Mouse (Mus musculus): ENCODE measurements around the gene Pofut2.
"Not testable (repeated sequence)": the region's sequence is repeated elsewhere in the genome, so short reads cannot be mapped to it uniquely, and the experiment has no call there.

The Pofut2 gene

DNA sequence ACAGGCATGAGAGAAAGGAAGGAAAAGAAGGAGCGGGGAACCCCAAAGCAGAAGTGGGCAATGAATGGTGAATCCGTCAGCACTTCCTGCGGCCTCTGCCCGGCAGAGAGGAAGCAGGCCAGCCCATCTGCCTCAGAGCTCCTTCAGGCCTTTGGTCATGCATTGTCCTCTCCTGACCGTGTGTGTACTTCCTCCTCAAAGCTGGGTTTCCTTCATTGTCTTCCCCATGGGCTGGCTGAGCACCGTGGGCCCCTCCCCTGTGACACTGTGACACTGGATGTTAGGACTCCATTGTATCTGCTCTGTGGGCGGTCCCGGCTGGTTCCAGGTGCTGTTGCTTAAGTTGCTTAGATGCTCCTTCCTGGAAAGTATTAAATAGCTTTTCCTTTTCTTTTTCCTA lies 7.3 kb downstream of the Pofut2 start:
- DNase-seq (ENCODE audit: extremely low spot score, low spot score), result no peak

GRCm38 (mm10) chr10:77267027-77267426 lies 8.0 kb downstream of the Pofut2 start:
- no peak for DNase-seq (ENCODE audit: extremely low spot score, low spot score)

DNA sequence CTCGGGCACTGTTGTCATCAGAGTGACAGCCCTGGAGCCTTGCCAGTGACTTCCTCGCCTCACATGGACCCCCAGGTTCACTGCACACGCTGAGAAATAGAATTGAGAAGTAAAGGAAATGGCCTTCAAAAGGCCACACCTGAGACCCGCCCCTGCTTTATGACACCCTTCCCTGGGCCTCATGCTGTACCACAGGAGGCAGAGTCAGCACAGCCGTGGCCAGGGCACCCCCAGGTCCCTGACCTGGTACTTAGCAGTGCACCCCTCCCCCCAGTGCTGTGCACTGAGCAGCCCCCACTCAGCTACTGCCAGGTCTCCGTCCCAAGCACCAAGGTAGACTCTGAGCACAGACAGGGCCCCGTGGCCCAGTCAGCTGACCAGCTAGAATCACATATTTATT lies 10.1 kb downstream of the Pofut2 start:
- no peak for DNase-seq (ENCODE audit: extremely low spot score, low spot score)

GRCm38 (mm10) chr10:77272980-77273730 lies 14.1 kb downstream of the Pofut2 start:
- no peak for DNase-seq (ENCODE audit: extremely low spot score, low spot score)

DNA sequence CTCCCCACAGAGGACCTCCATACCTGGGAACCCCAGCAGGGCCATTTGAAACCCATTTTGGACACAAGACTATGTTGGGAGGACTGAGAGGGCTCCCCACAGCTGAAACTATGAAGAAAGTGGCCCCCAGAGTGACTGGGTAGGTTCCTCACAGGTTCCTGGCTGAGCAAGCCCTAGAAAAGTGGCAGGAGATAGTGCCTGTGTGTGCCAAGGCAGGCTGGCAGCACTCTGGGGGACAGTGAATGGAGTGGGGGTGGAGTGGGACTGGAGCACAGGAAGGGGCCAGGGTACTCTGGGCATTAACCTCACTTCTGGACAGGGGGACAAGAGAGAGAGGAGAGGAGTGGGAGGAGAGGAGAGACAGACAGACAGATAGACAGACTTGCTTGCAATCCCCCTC lies 14.8 kb downstream of the Pofut2 start:
- no peak for DNase-seq (ENCODE audit: extremely low spot score, low spot score)

DNA sequence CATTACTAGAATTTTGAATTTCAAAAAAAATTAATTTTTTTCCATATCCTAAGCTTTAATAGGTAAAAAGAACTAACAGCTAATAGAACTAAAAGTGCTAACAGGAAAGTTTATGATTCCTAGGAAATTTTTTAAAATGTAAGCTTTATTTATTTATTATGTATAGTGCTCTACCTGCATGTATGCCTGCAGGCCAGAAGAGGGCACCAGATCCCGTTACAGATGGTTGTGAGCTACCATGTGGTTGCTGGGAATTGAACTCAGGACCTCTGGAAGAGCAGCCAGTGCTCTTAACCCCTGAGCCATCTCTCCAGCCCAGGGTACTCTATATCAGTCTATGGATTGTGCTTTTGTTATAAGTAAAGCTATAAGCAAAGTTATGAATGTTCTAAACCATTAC lies 23.1 kb downstream of the Pofut2 start:
- DNase-seq (ENCODE audit: extremely low spot score, low spot score), result not testable (repeated sequence)

GRCm38 (mm10) chr10:77282822-77283221 lies 23.8 kb downstream of the Pofut2 start:
- DNase-seq (ENCODE audit: extremely low spot score, low spot score), result peak; percentile 79

DNA sequence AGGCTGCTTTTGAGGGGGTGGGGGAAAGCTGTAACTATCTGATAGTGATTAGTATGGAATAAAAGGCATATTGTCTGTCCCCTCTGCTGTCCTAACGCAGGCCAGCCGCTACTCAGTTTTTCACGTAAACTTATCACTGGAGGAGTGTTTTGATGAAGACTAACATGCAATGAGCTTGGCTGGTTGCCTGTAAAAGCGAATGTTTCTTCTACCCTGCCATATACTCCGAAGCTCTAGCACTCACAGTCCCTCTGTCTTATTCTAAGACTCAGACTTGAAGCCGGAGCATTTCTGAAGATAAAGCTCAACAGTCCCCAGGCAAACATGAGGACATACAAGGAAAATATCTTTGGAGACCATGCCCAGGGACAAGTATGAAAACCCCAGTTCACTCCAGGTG lies 25.8 kb downstream of the Pofut2 start:
- no peak for DNase-seq (ENCODE audit: extremely low spot score, low spot score)

DNA sequence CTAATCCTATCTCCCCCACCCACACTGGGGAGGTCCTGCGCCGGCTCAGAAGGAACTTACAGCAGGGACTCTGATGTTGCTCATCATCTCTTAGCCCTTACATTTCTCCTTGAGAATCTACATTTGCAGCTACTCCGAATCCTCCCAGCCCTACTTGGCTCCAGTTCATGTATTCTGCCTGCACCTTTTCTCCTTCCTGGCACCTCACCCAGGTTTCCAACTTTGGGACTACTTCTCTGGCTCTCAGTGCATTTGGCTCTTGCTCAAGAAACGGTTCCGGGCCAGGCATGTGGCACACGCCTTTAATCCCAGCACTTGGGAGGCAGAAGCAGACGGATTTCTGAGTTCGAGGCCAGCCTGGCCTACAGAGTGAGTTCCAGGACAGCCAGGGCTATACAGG lies 28.6 kb downstream of the Pofut2 start:
- no peak for DNase-seq (ENCODE audit: extremely low spot score, low spot score)

GRCm38 (mm10) chr10:77288639-77289195 lies 29.7 kb downstream of the Pofut2 start:
- no peak for DNase-seq (ENCODE audit: extremely low spot score, low spot score)

GRCm38 (mm10) chr10:77289559-77289958 lies 30.5 kb downstream of the Pofut2 start:
- no peak for DNase-seq (ENCODE audit: extremely low spot score, low spot score)

DNA sequence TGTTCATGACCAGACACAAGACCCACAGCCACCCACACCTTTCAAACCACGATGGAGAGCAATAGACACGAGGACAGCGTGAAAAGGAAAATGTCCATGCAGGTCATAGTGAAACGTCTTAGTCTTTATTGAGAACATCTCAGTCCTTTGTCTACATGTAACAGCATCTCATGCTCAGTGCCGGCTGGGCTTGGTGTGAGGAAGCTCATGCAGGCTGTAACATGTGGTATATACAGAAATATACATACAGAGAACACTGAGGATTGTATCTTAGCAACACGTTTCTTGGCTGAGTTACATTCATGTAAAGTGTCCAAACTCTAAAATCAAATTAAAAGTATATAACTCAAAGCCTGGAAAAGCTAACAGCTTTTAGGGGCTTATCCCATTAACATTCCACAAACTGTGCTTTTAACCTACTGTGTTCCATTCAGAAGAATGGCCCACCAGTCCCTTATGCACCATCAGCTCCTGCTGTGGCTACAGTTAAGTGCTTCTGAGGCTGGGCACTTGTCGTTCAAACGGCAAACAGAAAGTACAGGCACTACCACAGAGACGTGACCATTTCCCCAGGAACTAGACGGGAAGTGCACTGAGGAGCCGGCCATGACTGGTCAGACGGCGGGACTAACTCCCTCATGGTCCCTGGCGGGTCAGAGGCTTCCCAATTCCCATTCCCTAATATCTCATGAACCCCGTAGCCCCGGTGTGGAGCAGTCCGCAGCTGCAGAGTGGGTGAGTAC lies 31.8 kb downstream of the Pofut2 start:
- no peak for DNase-seq (ENCODE audit: extremely low spot score, low spot score)

DNA sequence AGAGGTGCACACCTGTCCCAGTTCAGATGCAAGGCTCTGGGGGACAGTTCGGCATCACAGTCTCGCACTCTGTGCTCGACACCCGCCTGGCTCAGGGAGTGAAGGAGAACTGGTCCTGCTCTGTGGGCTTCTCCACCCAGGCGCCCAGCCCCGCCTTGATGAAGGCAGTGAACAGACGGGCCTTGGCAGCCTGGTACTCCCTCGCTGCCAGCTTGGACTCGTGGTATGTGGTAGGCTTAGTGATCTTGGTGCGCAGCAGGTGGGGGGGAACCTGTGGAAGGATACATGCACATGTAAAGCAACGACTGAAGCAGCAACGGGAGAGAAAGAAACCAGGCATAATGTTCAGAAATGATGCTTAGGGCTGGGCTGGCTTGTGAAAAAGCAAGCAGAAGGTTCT lies 35.7 kb downstream of the Pofut2 start:
- DNase-seq (ENCODE audit: extremely low spot score, low spot score), result no peak

DNA sequence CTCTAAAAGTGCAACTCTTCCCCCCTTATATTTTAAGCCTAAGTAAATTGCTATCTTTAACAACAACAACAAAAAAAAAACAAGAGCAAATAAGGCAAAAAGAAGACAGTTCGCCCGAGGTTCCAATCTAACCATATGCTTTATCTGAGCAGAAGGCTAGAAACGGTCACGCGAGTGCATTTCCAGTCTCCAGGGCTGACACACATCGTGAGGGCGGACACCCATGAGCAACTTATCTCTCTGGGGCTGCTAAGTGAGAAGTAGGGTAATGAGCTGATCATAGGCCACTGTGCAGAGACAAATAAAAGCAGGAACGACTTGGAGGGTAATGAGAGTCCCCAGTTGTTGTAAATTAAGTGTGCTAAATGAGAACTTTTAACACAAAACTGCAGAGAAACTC lies 39.6 kb downstream of the Pofut2 start:
- no peak for DNase-seq (ENCODE audit: extremely low spot score, low spot score)

- DNase-seq (ENCODE audit: extremely low spot score, low spot score), result no peak
These were observed 40.2 kb downstream of the Pofut2 start for GRCm38 (mm10) chr10:77299194-77299593.

GRCm38 (mm10) chr10:77300237-77300933 lies 41.4 kb downstream of the Pofut2 start:
- DNase-seq (ENCODE audit: extremely low spot score, low spot score), result no peak

GRCm38 (mm10) chr10:77300934-77301297 lies 41.9 kb downstream of the Pofut2 start:
- no peak for DNase-seq (ENCODE audit: extremely low spot score, low spot score)

DNA sequence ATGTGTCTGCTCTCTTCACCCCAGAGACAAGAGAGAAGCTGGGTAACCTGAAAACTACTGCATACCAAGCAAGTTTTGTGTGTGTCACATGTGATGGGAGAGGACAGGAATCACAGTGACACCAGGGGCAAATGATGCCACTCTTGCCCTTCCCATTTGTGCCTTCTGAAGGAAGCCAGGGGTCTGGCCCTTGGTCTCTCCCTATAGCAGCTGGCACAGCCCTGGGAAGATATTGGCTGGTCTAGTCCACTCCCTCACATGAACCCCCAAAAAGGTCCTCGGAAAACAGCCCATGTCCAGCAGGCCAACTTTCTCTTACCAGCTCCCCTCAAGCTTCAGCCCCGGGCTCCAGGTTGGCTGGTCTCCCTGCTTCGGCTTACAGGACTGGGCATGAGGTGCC lies 45.3 kb downstream of the Pofut2 start:
- no peak for DNase-seq (ENCODE audit: extremely low spot score, low spot score)

DNA sequence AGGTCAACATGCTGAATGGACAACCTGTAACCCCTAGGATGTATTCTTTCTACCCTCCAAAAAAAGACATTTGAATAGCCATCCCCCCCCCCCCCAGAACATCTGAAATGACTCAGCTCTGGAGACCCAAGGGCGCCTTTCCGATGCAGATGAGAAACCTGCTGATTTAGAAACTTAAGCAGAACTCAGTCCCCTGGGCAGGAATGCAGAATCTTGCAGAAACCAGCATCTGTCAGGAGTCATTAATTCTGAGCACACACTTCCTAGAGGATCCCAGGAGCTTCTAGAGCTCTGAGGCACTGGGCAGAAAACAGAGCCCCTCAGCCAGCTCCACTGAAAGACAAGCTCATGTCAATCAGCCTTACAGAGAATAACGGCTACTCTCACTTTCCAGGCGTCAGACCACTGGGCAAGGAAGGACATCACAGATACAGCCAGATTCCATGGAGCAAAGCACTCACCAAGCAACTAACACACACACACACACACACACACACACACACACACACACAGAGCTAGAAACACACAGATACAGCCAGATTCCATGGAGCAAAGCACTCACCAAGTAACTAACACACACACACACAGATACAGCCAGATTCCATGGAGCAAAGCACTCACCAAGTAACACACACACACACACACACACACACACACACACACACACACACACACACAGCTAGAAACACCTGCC lies 46.0 kb downstream of the Pofut2 start:
- DNase-seq (ENCODE audit: extremely low spot score, low spot score), result no peak

DNA sequence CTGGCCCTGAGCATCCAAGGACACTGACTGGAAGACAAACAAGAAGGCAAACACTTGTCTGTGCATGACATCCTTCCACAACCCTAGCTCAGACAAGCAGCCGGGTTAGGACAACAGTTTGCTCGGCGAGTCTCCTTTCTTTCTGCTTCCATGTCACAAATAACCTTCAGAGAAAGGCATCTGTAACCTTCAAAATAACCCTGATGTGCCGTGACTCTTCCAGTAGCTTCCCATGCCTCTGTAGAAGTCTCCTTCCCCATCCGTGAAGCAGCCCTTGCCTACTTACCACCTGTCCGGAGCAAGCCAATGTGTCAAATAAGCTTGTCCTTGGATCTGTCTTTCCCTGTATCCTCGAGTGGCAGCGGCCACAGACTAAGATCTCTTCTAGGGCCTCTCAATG lies 46.7 kb downstream of the Pofut2 start:
- no peak for DNase-seq (ENCODE audit: extremely low spot score, low spot score)

DNA sequence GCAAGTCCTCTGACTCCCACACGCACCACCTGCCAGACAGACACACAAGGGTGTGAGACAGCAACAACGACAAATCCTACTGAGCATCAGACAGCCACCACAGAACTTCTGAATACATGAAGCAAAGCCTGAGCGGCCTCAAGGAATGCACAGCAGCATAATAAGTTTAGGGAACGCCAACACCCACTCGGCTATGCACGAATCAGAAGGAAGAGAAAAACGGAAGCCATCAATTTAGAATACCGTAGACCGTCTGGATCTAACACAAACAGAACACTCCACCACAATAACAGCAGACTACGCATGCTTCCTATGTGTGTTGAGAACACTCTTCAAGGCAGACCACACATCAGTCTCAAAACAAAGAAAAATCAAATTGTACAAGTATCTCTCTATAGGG lies 50.0 kb downstream of the Pofut2 start:
- no peak for DNase-seq (ENCODE audit: extremely low spot score, low spot score)
